Mouse (Mus musculus): Measurements from ENCODE around the gene Bag2. TPM values are rescaled to one million over a fixed set of nuclear protein-coding genes. Genes with fewer than 3 reads are reported as not detected.

The Bag2 gene
- polyA plus RNA-seq, 1 experiment from 2014 or later, result 2.4 TPM

Other genes starting within 250 kb of the Bag2 start
- gene Prim2, start 88.0 kb downstream of the Bag2 start, polyA plus RNA-seq (2018), result 6.0 to 20.4 TPM (median 13.0 TPM) in 3 replicates
- gene Rab23, start 37.9 kb downstream of the Bag2 start, polyA plus RNA-seq (2018), result 1.8 to 3.7 TPM (median 2.3 TPM) in 3 replicates
- 9.6 to 13.0 TPM (median 12.0 TPM) in 3 replicates for gene Zfp451, start 56.8 kb upstream of the Bag2 start, polyA plus RNA-seq (2018)
- gene Bend6, start 150.0 kb upstream of the Bag2 start, polyA plus RNA-seq (2018), result 0.69 to 0.76 TPM (median 0.69 TPM) in 3 replicates
- 5.9 to 8.8 TPM (median 8.4 TPM) in 3 replicates for gene Dst, start 150.4 kb upstream of the Bag2 start, polyA plus RNA-seq (2018)

Measured in macrophage (primary cell).